Mouse (Mus musculus) forebrain, embryonic 12.5 days (tissue): ENCODE results near the gene Cngb1. TPM values are rescaled to one million over a fixed set of nuclear protein-coding genes. Genes with fewer than 3 reads are reported as not detected.

Source experiments
- ATAC-seq: fragments of 200-750 bp; cut with Nextera tagmentation; 2 replicates; pipeline ENCODE4 v1.8.0; 2017; ENCODE audit warnings: moderate TSS enrichment; ENCODE audit not compliant: low FRiP score
- H3K27ac ChIP-seq: fragments of 300-500 bp; sonication (generic); 2 replicates; pipeline ENCODE4 v1.5.1; 2016; ENCODE audit warnings: mild to moderate bottlenecking
- H3K27me3 ChIP-seq: fragments of 300-500 bp; sonication (generic); 2 replicates; pipeline ENCODE4 v1.6.1; 2016; ENCODE audit warnings: mild to moderate bottlenecking
- H3K36me3 ChIP-seq: fragments of 300-500 bp; sonication (generic); replicated peaks from 2 replicates; pipeline ENCODE4 v1.6.1; 2016; ENCODE audit warnings: mild to moderate bottlenecking
- H3K4me1 ChIP-seq: fragments of 300-500 bp; sonication (generic); 2 replicates; pipeline ENCODE4 v1.6.1; 2016
- H3K4me2 ChIP-seq: fragments of 300-500 bp; sonication (generic); 2 replicates; pipeline ENCODE4 v1.6.1; 2016; ENCODE audit warnings: mild to moderate bottlenecking, moderate library complexity
- H3K4me3 ChIP-seq: fragments of 300-500 bp; sonication (generic); replicated peaks from 2 replicates; pipeline ENCODE4 v1.5.1; 2016; ENCODE audit warnings: mild to moderate bottlenecking
- H3K9ac ChIP-seq: fragments of 300-500 bp; sonication (generic); 2 replicates; pipeline ENCODE4 v1.6.1; 2016; ENCODE audit warnings: mild to moderate bottlenecking
- H3K9me3 ChIP-seq: fragments of 300-500 bp; sonication (generic); 2 replicates; pipeline ENCODE4 v1.6.1; 2016
- WGBS: fragments of 180-500 bp; shearing (Covaris S2); methylation state at CpG from one replicate; pipeline ENCODE4 v1.1.7; 2016; 5-methylcytosine and 5-hydroxymethylcytosine counted together
- polyA plus RNA-seq: library from polyadenylated mRNA; unstranded; fragments of >200 nt; fragmentation: Nextera tagmentation; extraction: Ambion mirVana; gene quantifications from 2 replicates; pipeline ENCODE4 v1.2.1, GENCODE M21; 2016

The Cngb1 gene
- polyA plus RNA-seq, result 0.38 and 0.40 TPM in 2 replicates

DNA sequence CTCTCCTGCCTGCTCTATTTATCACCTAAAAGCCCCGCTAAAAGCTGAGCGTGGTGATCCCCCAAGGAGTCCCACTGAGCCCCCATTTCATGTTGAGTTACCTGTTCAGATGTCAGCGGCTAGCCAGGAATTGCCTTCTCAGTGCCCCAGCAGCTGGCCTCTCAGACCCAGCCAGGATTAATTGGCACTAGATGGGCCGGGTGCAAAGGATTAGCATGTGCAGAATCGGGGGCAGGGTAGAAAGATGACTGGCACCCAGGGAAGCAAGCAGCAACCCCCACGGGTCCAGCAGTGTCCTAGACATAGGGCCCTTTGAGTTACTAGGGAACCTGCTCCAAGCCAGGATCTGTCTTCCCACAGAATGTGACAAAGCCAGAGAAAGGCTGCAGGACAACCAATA, at the start of gene Cngb1:
Cngb1 (minus strand) TSS at position 155 of the 400 bp plus-strand sequence.
- Histone ChIP-seq H3K9me3 (no peaks in the 10 kb centered on the region), H3K9ac (no peak within 1 kb of the TSS), H3K4me1 (peaks cover 14% of the 10 kb centered on the region), H3K4me2 (no peak within 1 kb of the TSS), H3K27me3 (no peaks in the 10 kb centered on the region), H3K36me3 (no peaks in the 10 kb centered on the region), H3K27ac (no peak within 1 kb of the TSS), H3K4me3 (no peak within 1 kb of the TSS)
- no peak for ATAC-seq
- WGBS, result 47% methylated on average over 6 of the region's 6 CpGs

DNA sequence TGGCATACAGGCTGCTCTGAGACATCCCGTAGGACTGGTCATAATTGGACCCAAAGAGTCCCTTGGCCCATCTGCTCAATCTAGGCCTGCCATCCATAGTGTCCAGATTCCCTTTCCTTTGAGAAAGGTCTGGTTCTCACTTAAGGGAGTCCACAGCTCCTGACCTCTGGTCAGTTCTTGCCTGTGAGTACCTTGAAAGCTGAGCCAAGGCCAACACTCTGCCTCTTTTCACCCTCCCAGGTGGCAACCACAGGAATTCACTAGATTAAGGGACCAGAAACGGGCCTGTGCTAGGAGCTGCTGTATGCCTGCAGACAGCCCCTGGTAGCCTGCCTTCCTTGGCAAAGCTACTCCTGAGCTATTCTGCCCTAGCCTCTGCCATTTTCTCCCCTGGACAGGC, 48.2 kb upstream of the Cngb1 start:
- H3K9me3 ChIP-seq, result no peaks in the 10 kb centered on the region
- no peak overlapping the region for H3K9ac ChIP-seq
- 0 out of 2 replicates have a peak, but pooled peaks cover 4% of the 10 kb centered on the region for H3K27me3 ChIP-seq
- no peaks in the 10 kb centered on the region for H3K36me3 ChIP-seq
- no peak overlapping the region for H3K4me2 ChIP-seq
- H3K4me1 ChIP-seq, result peaks cover 45% of the 10 kb centered on the region
- H3K27ac ChIP-seq, result no peak overlapping the region
- H3K4me3 ChIP-seq, result no peak overlapping the region
- 90% methylated on average over 2 of the region's 2 CpGs for WGBS
- no peak for ATAC-seq

DNA sequence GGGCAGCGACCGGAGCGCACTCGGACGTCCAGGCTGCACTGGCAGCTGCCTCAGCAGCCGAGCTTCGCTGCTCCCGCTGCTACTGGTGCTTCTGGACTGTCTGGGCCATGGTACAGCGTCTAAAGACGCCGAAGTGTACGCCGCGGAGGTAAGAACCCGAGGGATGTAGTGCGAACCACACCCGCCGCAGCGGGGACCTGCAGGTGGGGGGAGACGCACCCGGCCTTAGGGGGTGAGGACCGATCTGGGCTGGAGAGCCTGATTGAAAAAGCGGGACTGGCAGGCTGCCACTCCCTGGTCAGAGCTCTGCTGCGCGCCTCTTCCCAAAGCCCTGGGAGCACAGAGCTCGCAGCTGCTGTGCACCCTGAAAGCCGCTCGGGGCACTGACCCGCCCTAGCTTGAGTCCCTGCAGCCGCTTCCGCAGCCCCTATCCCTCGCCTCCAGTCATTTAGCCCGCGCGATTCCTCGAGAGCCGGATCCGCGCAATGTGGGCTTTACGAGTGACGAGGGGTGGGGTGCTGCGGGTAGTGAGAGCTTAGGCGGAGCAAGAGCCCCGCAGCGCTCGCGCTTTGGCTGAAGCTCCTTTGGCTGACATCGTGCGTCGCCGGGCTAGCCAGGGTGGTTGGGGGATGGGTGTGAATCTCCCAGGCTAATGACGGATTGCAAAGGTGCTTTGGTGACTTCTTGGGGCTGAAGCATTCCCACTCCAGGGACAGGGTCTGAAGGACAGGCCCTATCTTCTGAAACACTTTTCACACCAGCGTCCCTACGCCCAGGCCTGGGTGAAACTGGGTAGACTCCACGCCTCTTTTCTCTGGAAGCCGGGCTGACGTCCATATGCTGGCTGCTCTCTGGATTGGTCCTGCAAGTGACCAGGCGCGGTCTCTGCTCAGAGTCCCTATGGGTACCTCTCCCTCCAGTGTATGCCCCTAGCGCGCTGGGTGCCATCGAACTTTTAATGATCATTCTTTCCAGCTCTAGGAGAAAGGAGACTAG, 46.8 kb upstream of the Cngb1 start:
- peak overlapping the region; percentile 83 for H3K4me3 ChIP-seq
- peak; percentile 52 for ATAC-seq
- H3K9ac ChIP-seq, result peak overlapping the region; percentile 89
- no peaks in the 10 kb centered on the region for H3K9me3 ChIP-seq
- WGBS, result under 1% methylated on average over 62 of the region's 62 CpGs
- H3K4me1 ChIP-seq, result peaks cover 36% of the 10 kb centered on the region
- peak overlapping the region; percentile 90 for H3K27ac ChIP-seq
- H3K4me2 ChIP-seq, result peak overlapping the region; percentile 94
- H3K27me3 ChIP-seq, result 0 out of 2 replicates have a peak, but pooled peaks cover 4% of the 10 kb centered on the region
- H3K36me3 ChIP-seq, result no peaks in the 10 kb centered on the region

DNA sequence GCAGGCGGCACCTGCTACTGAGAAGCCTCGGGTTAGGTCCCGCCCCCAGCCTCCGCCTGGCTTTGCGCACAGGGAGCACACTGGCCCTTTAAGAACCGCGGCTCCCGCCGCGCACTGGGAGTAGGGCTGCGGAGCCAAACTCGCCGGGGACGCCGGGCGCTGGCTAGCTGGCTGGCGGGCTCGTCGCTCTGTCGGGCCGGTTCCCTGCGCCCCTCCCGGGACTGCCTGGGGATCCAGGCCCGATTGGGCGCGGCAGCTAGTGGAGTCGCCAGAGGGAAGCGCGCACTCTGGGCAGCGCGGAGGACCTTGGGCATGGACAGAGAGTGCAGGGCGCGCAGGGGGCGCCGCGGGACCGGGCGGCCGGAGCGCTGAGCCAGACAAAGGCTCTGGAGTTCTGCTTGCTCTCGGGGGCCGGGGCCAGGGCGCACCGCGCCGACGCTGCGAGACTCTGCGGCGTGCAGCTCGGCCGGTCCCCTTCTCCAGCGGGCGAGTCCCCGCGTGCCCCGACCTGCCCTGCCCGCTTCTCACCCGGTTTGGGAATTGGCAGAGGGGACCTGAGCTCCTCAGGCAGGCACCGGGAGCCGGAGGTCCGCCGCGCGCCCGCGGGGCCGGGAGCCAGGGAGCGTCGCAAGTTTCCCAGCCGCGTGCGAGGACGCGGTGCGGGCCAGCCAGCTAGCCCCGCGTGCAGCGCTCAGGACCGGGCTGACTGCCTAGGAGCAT, 45.9 kb upstream of the Cngb1 start, which contains the start of gene Mmp15:
Mmp15 (plus strand) TSS at position 118 of the 720 bp plus-strand sequence.
- under 1% methylated on average over 77 of the region's 80 CpGs for WGBS
- peaks cover 34% of the 10 kb centered on the region for H3K4me1 ChIP-seq
- peak; percentile 84 for ATAC-seq

DNA sequence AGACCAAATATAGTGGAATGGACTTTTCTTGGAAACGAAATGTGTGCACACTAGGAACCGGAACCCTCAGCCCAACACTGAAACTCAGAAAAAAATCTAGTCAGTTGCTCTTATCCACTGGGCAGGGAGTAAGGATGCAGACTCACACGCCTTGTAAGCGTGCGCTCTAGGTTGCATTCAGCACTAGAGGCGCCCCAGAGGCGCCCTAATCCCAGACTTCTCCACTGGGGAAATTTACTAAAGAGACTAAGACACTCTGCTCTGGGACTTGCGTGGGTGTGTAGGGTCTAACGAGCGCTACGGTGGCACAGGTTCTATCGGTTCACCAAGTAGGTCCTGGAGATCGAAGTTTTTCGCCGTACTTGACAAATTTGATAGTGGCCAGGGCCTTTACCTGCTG, 45.1 kb upstream of the Cngb1 start:
- 3% methylated on average over 15 of the region's 15 CpGs for WGBS
- Histone ChIP-seq H3K4me2 (peak overlapping the region; percentile 94), H3K9ac (no peak overlapping the region), H3K27ac (peak overlapping the region; percentile 1; the same call in 1 of the 2 replicates), H3K36me3 (no peaks in the 10 kb centered on the region), H3K9me3 (no peaks in the 10 kb centered on the region), H3K4me1 (peaks cover 34% of the 10 kb centered on the region), H3K4me3 (peak overlapping the region; percentile 83), H3K27me3 (0 out of 2 replicates have a peak, but pooled peaks cover 4% of the 10 kb centered on the region)
- ATAC-seq, result peak; percentile 31; the same call in 1 of the 2 replicates

More for the DNA sequence above, 45.9 kb upstream of the Cngb1 start, which contains the start of gene Mmp15:
- peak within 1 kb of the TSS; percentile 83 for H3K4me3 ChIP-seq
- peak within 1 kb of the TSS; percentile 89 for H3K9ac ChIP-seq
- H3K9me3 ChIP-seq, result no peaks in the 10 kb centered on the region
- H3K4me2 ChIP-seq, result peak within 1 kb of the TSS; percentile 94
- H3K36me3 ChIP-seq, result no peaks in the 10 kb centered on the region
- H3K27ac ChIP-seq, result peak within 1 kb of the TSS; percentile 90
- 0 out of 2 replicates have a peak, but pooled peaks cover 4% of the 10 kb centered on the region for H3K27me3 ChIP-seq

DNA sequence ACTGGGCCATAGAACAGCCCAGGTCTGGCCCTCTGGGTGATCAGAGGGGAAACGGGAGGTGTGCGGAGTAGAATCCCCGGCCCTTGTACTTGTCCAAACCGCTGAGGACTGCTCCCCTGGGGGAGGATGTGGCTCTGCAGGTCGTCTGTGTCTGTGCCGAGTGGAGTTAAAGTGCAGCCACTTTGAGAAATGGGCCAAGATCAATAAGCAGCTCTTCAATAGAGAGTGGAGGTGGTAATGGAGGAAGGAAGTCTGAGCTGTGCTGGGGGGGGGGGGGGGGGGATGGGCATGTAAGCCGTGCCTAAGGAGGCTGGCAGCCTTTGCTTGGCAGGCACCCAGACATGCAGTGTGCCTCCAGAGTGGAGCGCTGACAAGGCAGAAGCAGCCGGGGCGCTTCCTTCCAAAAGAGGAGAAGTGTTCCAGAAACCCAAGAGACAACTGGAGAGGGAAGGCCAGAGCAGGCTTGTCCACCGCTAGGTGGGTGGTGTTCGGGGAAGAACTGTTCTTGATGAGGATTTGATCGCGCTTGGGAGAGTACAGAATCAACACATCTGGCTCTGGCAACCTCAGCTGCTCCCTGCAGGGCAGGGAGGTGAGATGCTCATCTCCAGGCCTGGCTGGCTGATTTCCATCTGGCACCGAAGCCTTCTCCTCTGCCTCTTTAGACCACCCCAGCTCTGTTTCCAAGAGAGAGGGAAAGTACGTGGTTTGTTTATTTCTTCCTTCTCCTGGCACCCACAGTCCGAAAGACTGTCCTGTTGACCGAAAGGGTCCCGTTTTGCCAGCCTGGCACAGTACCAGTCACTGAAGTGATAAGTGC, 42.6 kb upstream of the Cngb1 start:
- ATAC-seq, result no peak
- no peak overlapping the region for H3K27ac ChIP-seq
- H3K9ac ChIP-seq, result no peak overlapping the region
- H3K27me3 ChIP-seq, result 0 out of 2 replicates have a peak, but pooled peaks cover 4% of the 10 kb centered on the region
- no peak overlapping the region for H3K4me2 ChIP-seq
- WGBS, result 66% methylated on average over 18 of the region's 19 CpGs
- H3K4me1 ChIP-seq, result peaks cover 25% of the 10 kb centered on the region
- H3K9me3 ChIP-seq, result no peaks in the 10 kb centered on the region
- H3K36me3 ChIP-seq, result peaks cover 9% of the 10 kb centered on the region
- no peak overlapping the region for H3K4me3 ChIP-seq

DNA sequence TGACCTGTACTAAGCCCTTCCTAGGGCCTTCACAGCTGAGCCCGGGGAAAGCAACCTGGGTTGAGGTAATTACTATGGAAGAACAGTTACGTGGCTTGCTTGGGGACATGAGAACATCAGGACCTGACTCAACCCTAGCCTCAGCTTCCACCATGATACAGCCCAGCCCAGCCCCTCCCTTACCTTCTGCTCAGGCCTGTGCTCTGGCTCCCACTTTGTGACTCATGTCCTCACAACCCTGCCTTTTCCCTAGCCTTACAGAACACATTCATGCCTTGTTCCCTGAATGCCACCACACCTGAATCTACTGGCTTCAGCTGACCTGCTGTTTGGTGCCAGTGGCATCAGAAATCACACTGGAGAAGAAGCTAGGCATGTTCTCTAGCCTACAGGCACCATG, 42.0 kb upstream of the Cngb1 start:
- Histone ChIP-seq H3K9ac (no peak overlapping the region), H3K27me3 (0 out of 2 replicates have a peak, but pooled peaks cover 4% of the 10 kb centered on the region), H3K27ac (no peak overlapping the region), H3K9me3 (no peaks in the 10 kb centered on the region), H3K4me3 (no peak overlapping the region), H3K4me1 (peaks cover 18% of the 10 kb centered on the region), H3K36me3 (peaks cover 15% of the 10 kb centered on the region), H3K4me2 (no peak overlapping the region)
- ATAC-seq, result no peak
- 93% methylated on average over 2 of the region's 2 CpGs for WGBS

DNA sequence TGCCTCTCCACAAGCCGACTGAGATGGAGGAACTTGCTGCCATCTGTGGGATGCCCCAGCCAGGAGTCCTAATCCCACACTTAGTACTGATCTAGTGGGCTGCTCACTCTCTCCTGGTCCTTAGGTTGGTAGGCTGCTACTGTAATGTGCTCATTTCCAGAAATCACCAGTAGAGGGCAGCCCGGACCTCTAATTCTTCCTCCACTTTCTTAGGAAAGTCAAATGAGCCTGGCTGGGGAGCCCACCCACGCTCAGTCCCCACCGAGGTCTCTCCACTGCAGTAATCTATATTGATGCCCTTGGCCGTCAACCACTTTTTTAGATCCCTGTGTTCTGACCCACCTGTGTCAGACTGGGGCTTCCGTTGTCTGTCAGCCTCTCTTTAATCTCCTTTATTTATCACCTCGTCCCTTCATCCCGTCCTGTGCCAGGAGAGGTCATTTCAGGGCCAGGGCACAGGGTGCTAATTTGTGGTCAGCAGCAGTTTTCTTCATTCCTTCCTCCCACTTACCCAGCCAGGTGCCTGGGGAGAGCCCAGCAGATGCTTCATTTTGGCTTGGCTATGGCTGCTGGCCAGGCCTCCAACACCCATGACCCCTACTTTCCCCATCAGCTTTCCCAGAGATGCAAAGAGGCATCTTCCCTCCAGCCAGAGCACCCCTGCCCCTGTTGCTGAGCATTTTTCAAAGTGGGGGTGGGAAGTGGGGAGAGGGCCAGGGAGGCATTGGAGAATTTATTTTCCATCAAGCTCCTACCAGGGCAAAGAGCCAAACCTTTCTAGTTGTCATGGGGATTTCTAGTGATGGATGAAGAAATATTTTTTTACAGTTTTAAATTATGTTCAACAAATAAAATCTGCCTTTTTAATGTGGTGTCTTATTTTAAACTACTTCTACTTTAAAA, 40.5 kb upstream of the Cngb1 start:
- 0 out of 2 replicates have a peak, but pooled peaks cover 4% of the 10 kb centered on the region for H3K27me3 ChIP-seq
- H3K27ac ChIP-seq, result no peak overlapping the region
- no peak overlapping the region for H3K9ac ChIP-seq
- peaks cover 15% of the 10 kb centered on the region for H3K4me1 ChIP-seq
- no peak overlapping the region for H3K4me3 ChIP-seq
- 39% methylated on average over 8 of the region's 8 CpGs for WGBS
- peak; percentile 66 for ATAC-seq
- H3K36me3 ChIP-seq, result peaks cover 16% of the 10 kb centered on the region
- no peak overlapping the region for H3K4me2 ChIP-seq
- no peaks in the 10 kb centered on the region for H3K9me3 ChIP-seq

DNA sequence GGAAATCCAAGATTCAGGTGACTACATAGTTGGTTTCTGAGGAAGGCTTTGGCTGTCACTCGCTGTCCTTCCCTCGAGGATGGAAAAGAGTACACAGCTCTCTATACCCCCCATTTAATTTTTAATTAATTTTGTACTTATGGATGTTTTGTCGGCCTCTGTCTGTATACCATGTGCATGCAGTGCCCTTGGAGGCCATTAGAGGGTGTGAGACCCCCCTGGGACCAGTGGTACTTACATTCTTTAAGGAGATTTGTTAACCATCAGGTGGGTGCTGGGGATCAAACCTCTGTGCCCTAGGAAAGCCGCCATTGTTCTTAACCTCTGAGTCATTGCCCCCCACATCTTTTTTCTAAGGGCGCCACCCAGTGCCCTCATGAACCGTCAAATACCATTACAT, 38.3 kb upstream of the Cngb1 start:
- no peak overlapping the region for H3K4me3 ChIP-seq
- H3K36me3 ChIP-seq, result peaks cover 21% of the 10 kb centered on the region
- no peaks in the 10 kb centered on the region for H3K27me3 ChIP-seq
- H3K4me2 ChIP-seq, result no peak overlapping the region
- ATAC-seq, result no peak
- 73% methylated on average over 6 of the region's 6 CpGs for WGBS
- H3K4me1 ChIP-seq, result peaks cover 5% of the 10 kb centered on the region; the same call in 1 of the 2 replicates
- H3K27ac ChIP-seq, result no peak overlapping the region
- no peaks in the 10 kb centered on the region for H3K9me3 ChIP-seq
- no peak overlapping the region for H3K9ac ChIP-seq

DNA sequence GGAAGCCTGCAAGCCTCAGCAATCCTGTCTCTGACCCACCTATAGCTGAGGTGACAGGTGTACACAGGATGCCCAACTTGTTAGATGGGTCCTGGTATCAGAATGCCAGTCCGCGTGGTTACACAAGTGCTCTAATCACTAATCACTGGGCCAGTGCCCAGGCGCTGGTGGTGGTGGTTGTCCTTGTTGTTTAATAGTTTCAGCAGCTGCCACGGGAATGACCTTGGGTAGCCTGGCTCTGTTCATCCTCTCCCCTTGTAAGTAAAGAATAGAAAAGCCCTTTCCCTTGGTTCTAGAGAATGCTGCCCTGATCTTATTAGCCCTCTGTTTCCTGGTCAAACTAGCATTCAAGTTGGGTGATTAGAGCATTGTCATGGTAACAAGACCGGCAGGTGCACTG, 35.3 kb upstream of the Cngb1 start:
- Histone ChIP-seq H3K36me3 (peaks cover 30% of the 10 kb centered on the region), H3K9ac (no peak overlapping the region), H3K4me3 (no peak overlapping the region), H3K4me2 (no peak overlapping the region), H3K27me3 (no peaks in the 10 kb centered on the region), H3K9me3 (no peaks in the 10 kb centered on the region), H3K27ac (no peak overlapping the region), H3K4me1 (no peaks in the 10 kb centered on the region)
- ATAC-seq, result no peak
- 60% methylated on average over 5 of the region's 5 CpGs for WGBS

DNA sequence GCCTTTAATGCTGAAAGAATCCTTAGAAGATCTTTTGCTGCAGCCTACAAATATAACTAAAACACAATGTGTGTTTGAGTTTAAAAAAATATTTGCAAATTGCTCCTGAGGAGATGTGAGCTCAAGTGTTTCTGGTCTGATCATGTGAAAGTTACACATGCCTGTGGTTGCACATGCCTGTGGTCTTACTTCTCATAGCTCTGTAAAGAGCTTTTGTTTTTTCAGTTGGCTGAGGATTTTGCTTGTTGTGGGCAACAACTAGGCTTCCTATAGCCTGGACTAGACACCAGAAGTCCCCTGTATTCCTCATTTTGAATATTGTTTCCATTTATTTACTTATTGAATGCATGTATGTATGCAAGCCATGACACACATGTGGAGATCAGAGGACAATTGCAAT, 30.0 kb upstream of the Cngb1 start:
- H3K27me3 ChIP-seq, result no peaks in the 10 kb centered on the region
- peaks cover 26% of the 10 kb centered on the region for H3K36me3 ChIP-seq
- H3K4me1 ChIP-seq, result peaks cover 7% of the 10 kb centered on the region; the same call in 1 of the 2 replicates
- H3K9ac ChIP-seq, result no peak overlapping the region
- no peak for ATAC-seq
- H3K27ac ChIP-seq, result no peak overlapping the region
- H3K4me2 ChIP-seq, result no peak overlapping the region
- H3K9me3 ChIP-seq, result no peaks in the 10 kb centered on the region
- no peak overlapping the region for H3K4me3 ChIP-seq
